Comparison of ENCODE assay signal across 10 mouse cellular contexts in the genomic region with DNA sequence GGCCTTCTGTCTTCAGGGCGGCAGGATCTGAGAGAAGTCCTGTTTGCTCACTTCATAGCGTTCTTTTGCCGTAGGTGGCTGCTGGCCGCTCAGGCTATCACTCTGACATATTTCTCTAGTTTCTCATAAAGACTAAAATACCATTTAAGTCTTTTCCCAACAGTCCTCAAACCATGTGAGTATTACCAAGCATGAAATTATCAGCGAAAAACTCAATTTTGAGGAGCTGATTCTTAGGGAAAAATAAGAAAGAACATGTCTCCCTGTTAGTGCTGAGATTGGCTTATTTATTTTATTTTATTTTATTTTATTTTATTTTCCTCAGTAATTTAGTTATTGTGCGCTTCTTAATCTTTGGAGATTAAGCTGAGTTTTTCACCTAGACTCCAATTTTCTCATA. TPM values are rescaled to one million over a fixed set of nuclear protein-coding genes. Genes with fewer than 3 reads are reported as not detected.
DNase-seq lines count a peak whose midpoint lies in the region; ATAC-seq and TF ChIP-seq lines count a peak whose summit lies in the region.
"Had no signal": no experiment of that assay in that cellular context is flagged by ENCODE, and none has a peak within 500 bp of the region (broad histone marks: within the 10 kb centered on the region; RNA-seq: fewer than 3 reads in every experiment).

A gene (minus strand): TSS at position 101 of the 400 bp plus-strand sequence.

- DNase-seq in lung, adult 2 months, result no peak
- no peak for DNase-seq in lung, postnatal 4 days
- DNase-seq in heart, postnatal 36 days, result no peak
- no peak for DNase-seq in urinary bladder, postnatal 14 days (ENCODE audit: low spot score)
- DNase-seq: cerebellum, postnatal 36 days had no signal

- no peaks in the 10 kb centered on the region; the same call in 1 of the 2 replicates for H3K4me1 ChIP-seq in lung, adult 2 months (ENCODE audit: control insufficient read depth, insufficient read depth, low read length)
- H3K4me1 ChIP-seq in midbrain, embryonic 16.5 days (ENCODE audit: control insufficient read depth, insufficient read depth, low read length), result no peaks in the 10 kb centered on the region

- no peak within 1 kb of the TSS for H3K9ac ChIP-seq in midbrain, embryonic 16.5 days (ENCODE audit: low read depth, low read length)
- H3K9ac ChIP-seq: kidney, embryonic 15.5 days had no signal

- WGBS in lung, adult 2 months, result 75% methylated on average over 6 of the region's 6 CpGs
- 90% methylated on average over 6 of the region's 6 CpGs for WGBS in midbrain, embryonic 16.5 days

- no peak within 1 kb of the TSS for H3K27ac ChIP-seq in midbrain, embryonic 16.5 days (ENCODE audit: low read length)
- H3K27ac ChIP-seq: kidney, embryonic 15.5 days; midbrain, embryonic 10.5 days had no signal

- no peak for TF ChIP-seq POLR2A in lung, adult 2 months (IDR thresholded peaks at IDR 0.05; ENCODE audit: borderline replicate concordance, extremely low read depth, low read depth, low read length)

- H3K9me3 ChIP-seq in midbrain, embryonic 16.5 days (replicated peaks; ENCODE audit: control insufficient read depth, low read length, poor library complexity, severe bottlenecking), result no peaks in the 10 kb centered on the region
- H3K9me3 ChIP-seq: kidney, embryonic 15.5 days; midbrain, embryonic 10.5 days had no signal

- H3K4me3 ChIP-seq in lung, adult 2 months (replicated peaks; ENCODE audit: extremely low read depth, low read depth, low read length), result no peak within 1 kb of the TSS
- no peak within 1 kb of the TSS for H3K4me3 ChIP-seq in midbrain, embryonic 16.5 days (ENCODE audit: low read depth, low read length)
- H3K4me3 ChIP-seq: kidney, embryonic 15.5 days; midbrain, embryonic 10.5 days had no signal

- no peaks in the 10 kb centered on the region for H3K36me3 ChIP-seq in midbrain, embryonic 16.5 days (ENCODE audit: control insufficient read depth, insufficient read depth, low read length)
- H3K36me3 ChIP-seq: kidney, embryonic 15.5 days; midbrain, embryonic 10.5 days had no signal

- no peak for ATAC-seq in common myeloid progenitor, adult 5-6 weeks (replicated peaks; ENCODE audit: low read depth, poor library complexity, severe bottlenecking)
- ATAC-seq in monocyte, adult 5-6 weeks (replicated peaks; ENCODE audit: insufficient number of reproducible peaks, low FRiP score, low TSS enrichment, poor library complexity, severe bottlenecking), result no peak
- ATAC-seq in midbrain, embryonic 16.5 days, result no peak

- intact Hi-C loops in heart, postnatal 36 days (cut with DNase I), result no loop called here

- H3K4me2 ChIP-seq in midbrain, embryonic 16.5 days (ENCODE audit: low read length), result no peak within 1 kb of the TSS
- H3K4me2 ChIP-seq: kidney, embryonic 15.5 days had no signal

- no peak for TF ChIP-seq CTCF in lung, adult 2 months (IDR thresholded peaks at IDR 0.05; ENCODE audit: insufficient read depth, low read length)

- H3K27me3 ChIP-seq in midbrain, embryonic 16.5 days (ENCODE audit: control insufficient read depth, insufficient read depth, low read depth, low read length), result no peaks in the 10 kb centered on the region
- H3K27me3 ChIP-seq: kidney, embryonic 15.5 days had no signal

RNA-seq across cellular contexts. Expression of the gene that starts here (rescaled TPM):
- 12.0 and 19.9 TPM in 2 replicates for polyA plus RNA-seq in lung, adult 2 months (2012; rRNA removed)
- total RNA-seq in common myeloid progenitor, adult 5-6 weeks (2017), result 18.0 and 22.9 TPM in 2 replicates
- total RNA-seq in heart, postnatal 36 days (2021), result 10 to 100 TPM; 20.4 to 20.6 TPM
- 13.5 to 21.2 TPM (median 17.7 TPM) in 3 replicates for total RNA-seq in monocyte, adult 5-6 weeks (2017)
- polyA plus RNA-seq in midbrain, embryonic 16.5 days (2015; fragmentation: Nextera tagmentation; extraction: Ambion mirVana), result 3.9 and 4.4 TPM in 2 replicates
